Mouse (Mus musculus) spleen, adult 18-20 months (tissue): ENCODE data around the gene Gm20388.

Experiments used
- DNase-seq, 2 experiments: peaks; one replicate each; pipeline ENCODE4 v3.0.0; 2022; ENCODE audit warnings: mixed read lengths in 2 of 2

Gene Gm20388

GRCm38 (mm10) chr8:123752773-123753468 lies 3842.3 kb downstream of the Gm20388 start:
- no peak for DNase-seq

GRCm38 (mm10) chr8:123753604-123754375 lies 3843.1 kb downstream of the Gm20388 start:
- no peak for DNase-seq

- no peak for DNase-seq
These were observed 3844.1 kb downstream of the Gm20388 start for GRCm38 (mm10) chr8:123754538-123755431.

GRCm38 (mm10) chr8:123756901-123757300 lies 3846.3 kb downstream of the Gm20388 start:
- DNase-seq: no peak

GRCm38 (mm10) chr8:123758935-123759334 lies 3848.3 kb downstream of the Gm20388 start:
- no peak for DNase-seq

- no peak for DNase-seq
These were observed 3849.3 kb downstream of the Gm20388 start for GRCm38 (mm10) chr8:123759933-123760332.

GRCm38 (mm10) chr8:123760579-123760978 lies 3849.9 kb downstream of the Gm20388 start:
- DNase-seq: no peak

GRCm38 (mm10) chr8:123761266-123761882 lies 3850.7 kb downstream of the Gm20388 start:
- DNase-seq: no peak

GRCm38 (mm10) chr8:123761883-123762270 lies 3851.2 kb downstream of the Gm20388 start:
- no peak for DNase-seq

- DNase-seq: no peak
These were observed 3852.7 kb downstream of the Gm20388 start for GRCm38 (mm10) chr8:123763355-123763754.

- DNase-seq: no peak
These were observed 3854.0 kb downstream of the Gm20388 start for GRCm38 (mm10) chr8:123764671-123765070.

- no peak for DNase-seq
These were observed 3855.9 kb downstream of the Gm20388 start for GRCm38 (mm10) chr8:123766516-123766915.

- no peak for DNase-seq
These were observed 3857.2 kb downstream of the Gm20388 start for GRCm38 (mm10) chr8:123767874-123768273.

- peak in 1 of 2 experiments; percentile 10 for DNase-seq
These were observed 3858.1 kb downstream of the Gm20388 start for GRCm38 (mm10) chr8:123768492-123769356.

GRCm38 (mm10) chr8:123773468-123773867 lies 3862.8 kb downstream of the Gm20388 start:
- DNase-seq: no peak

- no peak for DNase-seq
These were observed 3863.8 kb downstream of the Gm20388 start for GRCm38 (mm10) chr8:123774491-123774890.

- no peak for DNase-seq
These were observed 3866.7 kb downstream of the Gm20388 start for GRCm38 (mm10) chr8:123777319-123777718.

GRCm38 (mm10) chr8:123780471-123780870 lies 3869.8 kb downstream of the Gm20388 start:
- no peak for DNase-seq

- no peak for DNase-seq
These were observed 3870.6 kb downstream of the Gm20388 start for GRCm38 (mm10) chr8:123781256-123781655.

GRCm38 (mm10) chr8:123783525-123784249 lies 3873.0 kb downstream of the Gm20388 start:
- peak in 1 of 2 experiments; percentile 28 for DNase-seq

- no peak for DNase-seq
These were observed 3875.5 kb downstream of the Gm20388 start for GRCm38 (mm10) chr8:123786166-123786565.
